Mouse (Mus musculus) frontal cortex, postnatal 36 days (tissue): ENCODE results near the gene Rasgrp1.

Experiments used
- DNase-seq, 2 experiments: peaks; one replicate each; pipeline ENCODE4 v3.0.0; 2022; ENCODE audit warnings: low spot score in 2 of 2

Rasgrp1 gene

DNA sequence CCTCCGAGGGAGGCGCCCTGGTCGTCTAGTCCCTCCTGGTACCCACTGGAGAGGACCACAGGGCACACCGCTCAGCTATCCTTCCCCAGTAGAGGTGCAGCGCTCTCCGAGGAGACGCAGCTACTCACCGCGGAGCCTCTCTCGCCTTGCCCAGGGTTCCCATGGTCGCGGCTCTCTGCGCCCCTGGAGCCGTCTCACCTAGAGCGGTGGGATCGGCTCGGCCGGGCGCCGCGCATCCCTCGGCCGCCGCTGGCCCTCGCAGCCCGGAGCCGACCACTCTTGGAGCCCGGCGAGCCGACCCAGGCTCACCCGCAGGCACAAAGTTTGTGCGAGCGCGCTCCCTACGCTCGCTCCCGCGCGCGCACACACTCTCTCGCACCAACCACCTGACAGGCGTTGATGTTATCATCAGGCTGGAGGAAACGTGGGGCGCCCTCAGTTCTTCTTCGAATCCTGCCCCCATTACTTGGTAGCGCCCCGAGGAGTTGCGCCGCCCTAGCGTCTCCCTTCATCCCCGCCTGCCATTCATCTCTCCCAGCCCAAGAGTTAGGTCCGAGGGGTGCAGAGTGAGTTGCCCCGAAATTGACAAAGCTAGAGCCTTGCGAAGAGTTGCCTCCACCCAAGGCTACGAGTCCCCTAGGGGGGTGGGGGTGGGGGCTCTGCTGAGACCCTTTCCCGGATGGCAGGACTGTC, at the start of gene Rasgrp1:
Gene Rasgrp1 (minus strand): TSS at position 455 of the 693 bp plus-strand sequence.
- DNase-seq: peak; percentile 63 to 73

DNA sequence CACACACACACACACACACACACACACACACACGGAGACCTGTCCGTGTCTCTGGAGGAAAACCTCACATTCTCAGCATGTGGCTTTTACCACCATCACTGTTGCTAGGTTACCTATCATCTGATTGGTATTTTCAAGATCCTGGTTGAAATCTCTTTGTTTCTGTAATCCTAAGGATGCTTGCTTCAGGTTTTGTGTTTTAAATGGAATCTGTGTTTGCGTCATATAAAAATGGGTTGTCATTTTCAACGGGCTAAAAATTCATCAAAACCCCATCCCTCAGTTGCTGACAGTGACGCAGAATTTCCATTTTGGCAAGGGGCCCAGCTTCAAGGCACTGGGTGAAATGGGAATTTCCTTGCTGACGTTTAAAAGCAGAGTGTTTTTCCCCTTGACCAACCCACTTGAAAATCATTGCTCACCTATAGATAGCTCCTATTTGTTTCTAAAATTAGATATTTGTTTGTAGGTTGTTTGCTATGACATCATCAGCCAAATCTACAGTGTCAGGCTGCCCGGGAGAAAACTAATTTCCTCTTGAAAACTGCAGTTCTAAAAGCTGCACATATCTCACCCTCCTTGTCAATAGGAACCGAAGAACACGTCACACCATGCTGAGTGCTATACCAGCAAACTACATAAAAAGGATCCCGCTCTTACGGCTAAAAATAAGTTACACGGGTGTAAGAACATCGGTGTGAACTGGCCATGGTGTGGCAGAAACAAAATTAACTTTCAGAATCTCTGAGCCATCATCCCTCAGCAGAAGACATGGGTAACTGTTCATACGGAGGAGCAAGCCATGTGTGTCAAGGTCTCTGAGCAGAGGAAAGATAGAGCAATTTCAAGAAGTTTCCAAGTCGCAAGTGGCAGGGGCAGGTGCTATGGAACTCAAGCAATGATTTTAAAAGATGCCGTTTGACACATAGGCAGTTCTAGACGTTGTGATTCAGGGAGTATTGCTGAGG, 47.4 kb upstream of the Rasgrp1 start:
- peak in 1 of 2 experiments; percentile 55 for DNase-seq

DNA sequence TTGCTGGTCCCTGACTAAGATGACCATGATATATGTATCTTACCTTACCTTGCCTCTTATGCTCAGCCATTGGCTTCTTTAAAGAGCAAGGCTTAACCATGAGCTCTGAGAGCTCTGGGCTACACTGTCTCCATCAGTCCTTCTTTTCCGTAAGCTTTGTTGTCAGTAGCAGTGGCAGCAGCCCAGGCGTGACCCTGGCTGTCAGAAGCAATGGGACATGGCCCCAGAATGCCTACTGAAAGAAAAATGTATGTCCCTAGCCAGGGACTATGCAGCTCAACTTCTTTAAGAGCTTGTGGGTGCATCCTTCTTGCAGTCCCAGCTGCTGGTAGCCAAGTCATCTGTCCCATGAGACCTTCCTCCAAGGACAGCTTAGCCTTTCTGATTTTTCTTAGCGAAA, 46.7 kb upstream of the Rasgrp1 start:
- DNase-seq: no peak

DNA sequence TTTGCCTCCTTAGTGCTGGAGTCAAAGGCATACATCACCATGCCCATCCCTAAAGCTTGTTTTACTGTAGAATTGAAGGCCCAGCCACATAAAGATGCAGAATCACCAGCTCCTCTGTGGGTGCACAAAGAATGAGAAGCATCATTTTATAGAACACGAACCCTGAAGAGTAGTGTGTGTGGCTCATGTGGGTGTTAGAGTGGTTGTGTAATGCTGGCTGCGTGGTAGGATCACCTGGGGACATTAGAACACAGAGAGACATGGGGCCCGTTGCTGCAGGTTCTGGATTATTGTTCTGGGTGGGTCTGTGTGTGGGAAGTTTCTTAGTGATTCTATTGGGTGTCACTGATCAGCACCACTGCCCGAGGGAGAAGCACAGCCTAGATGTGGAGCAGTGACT, 45.3 kb upstream of the Rasgrp1 start:
- DNase-seq: peak in 1 of 2 experiments; percentile 60

DNA sequence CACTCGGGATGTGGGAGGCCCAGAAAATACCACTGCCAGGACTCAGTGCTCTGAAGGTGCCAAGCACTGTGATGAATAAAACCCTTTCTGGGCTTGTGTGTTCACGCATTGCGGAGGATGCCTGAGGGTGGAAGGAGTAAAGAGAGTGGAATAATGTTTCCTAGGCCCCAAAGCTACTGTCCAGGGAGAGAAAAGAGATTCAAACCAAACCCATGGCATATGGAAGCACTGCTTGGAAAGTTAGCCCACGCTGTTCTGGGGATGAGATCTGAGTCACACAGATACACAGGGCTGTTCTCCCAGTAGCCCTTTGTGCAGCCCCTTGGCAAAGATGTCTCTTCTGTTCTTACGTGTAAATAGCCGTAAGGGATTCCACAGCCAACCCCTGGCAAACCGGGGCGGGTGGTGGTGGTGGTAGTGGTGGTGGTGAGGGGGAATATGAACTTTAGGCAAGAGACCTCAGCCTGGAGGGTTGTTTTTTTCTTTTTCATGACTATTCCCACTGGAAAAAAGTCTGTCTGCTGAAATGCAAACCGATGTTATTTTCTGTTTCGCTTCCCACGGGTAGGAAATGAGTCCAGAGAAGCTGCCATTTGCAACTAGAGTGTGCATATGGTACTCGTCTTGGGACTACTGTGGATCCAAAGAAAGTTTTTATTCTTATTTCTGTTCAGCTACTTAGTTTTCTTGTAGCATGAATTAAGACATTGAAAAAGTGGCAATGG, 44.3 kb upstream of the Rasgrp1 start:
- DNase-seq: peak; percentile 61 to 74

DNA sequence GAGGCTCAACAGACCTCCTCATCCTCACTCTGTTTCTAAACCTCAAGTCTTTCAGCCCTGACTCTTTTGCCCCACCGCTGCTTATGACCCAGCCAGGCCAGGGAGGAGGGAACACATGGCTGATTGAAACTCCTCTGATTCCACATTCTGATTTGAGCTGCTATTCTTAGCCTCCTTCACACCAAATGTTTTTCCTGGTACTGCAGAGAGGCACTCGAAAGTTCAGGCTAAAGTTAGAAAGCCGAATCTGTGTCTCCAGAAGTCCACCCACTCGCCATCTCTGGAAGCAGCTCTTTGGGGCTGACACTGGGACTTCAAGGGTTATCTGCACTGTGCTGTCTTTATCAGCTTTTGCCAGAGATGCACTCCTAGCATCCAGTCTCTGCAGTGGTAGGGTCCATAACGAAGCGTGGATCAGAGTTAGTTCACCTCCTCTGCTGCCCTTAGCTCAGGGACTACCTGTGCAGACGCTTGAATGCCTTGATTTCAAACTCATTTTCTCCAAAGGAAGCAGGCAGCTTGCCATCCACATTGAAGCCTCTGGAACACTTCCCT, 43.3 kb upstream of the Rasgrp1 start:
- DNase-seq: peak; percentile 39 to 71

DNA sequence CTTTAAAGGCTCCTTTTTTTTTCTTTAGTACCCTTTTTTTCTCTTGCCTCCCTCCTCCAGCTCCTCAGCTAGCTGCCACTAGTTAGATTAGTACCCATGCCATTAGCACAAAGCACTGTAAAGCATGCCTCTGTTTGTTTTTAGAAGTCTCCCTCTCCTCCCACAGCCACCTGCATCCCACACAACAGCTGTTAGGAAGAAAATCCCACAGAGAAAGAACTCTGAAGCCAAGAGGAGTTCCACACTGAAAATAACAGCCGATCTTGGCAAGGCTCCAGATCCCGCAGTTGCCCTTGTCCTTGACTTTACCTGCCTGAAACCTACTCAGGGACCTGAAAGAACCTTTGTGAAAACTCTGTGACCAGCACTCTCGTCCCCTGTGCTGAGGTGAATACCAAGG, 38.5 kb upstream of the Rasgrp1 start:
- DNase-seq: peak; percentile 63 to 70

DNA sequence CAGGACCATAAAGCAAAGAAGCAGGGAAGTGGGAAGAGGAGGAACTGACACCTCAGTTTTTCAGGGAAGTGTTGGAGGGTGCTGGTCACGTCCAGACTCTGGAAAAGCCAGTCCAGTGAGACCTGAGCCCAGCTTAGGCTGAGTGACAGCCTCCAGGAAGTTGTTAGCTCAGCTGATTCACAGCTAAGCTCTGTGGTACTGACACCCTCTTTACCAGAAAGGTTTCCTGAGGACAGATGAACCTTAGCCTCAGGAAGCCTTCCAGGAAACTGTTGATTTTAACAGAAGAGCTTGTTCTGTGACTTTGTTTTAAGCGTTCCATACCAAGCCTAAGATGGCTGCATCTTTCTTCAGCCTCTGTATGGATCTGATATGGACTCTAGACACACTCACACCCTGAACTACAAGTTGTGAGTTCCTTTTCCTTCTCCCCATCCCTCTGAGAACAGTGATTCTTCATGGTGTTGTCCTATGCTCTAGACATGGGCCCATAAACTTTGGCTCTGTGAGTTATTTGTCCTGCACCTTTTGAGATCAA, 31.6 kb upstream of the Rasgrp1 start:
- no peak for DNase-seq

DNA sequence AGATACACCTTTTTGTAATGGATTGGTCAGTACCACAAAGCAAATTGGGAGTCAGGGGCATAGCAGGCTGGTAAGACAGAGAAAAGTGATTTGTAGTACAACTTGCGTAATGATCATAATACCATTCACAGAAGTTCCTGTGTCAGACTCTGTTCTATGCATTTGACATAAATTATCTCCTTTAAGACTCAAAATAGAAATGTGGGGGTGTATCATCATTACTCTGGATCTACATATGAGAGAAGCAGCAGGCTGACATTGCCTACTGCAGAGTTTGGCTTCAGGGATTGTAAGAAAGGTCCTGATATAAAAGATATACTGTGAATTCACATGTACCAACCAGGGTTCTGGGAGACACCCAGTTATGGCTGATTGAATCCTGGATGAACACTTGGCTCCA, 28.9 kb upstream of the Rasgrp1 start:
- no peak for DNase-seq

DNA sequence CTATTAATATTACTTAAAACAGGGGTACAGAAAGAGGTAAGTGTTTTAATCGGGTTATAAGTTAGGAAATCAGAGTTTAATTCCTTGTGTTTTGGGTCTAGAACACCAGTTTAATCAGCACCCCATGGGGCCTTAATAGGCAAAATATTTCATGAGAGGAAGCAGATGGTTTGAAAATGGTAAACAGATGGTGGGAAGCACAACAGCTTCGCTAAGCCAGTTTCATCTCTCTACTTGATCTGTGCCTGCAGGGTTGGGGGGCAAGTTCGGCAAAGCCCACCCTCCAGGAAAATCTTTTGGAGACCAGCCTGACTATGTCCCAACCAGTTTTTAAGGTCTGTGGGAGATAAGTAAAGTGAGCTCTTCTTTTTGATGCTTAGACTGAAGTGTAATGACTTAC, 23.7 kb upstream of the Rasgrp1 start:
- DNase-seq: no peak

DNA sequence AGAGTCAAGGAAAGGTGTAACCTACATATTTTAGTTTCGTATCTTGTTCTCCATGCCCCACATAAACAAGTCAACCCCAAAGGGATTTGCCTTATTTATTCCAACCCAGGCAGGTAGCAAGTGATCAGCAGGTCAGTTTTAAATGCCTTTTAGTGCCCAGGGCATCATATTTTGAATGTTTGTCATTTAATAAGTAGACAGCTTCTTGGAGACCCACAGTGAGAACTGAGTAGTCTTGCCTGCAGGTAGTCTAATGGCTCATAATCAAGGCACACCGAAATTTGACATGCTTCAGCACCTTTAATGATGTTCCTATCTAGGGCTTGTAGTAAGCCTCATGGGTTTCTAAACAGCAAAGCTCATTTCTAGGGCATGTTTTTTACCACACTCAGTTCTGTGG, 21.3 kb upstream of the Rasgrp1 start:
- DNase-seq: no peak

DNA sequence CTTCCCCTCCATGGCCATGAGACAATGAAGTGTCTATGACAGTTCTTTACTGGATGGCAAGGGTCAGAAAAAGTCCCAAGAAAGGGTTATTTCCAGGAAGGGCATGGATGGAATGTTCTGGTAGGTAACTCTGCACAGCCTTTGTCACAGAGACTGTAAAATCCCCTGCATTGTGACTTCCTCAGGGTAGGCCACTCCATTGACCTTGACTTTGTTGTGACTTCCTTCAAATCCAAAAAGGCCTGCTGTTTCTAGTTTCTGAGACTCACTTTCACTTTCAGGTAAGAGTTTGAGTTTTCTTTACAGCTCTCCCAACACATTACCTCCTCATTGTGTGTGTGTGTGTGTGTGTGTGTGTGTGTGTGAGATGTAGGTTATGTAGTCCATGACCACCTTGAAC, 15.1 kb upstream of the Rasgrp1 start:
- no peak for DNase-seq

DNA sequence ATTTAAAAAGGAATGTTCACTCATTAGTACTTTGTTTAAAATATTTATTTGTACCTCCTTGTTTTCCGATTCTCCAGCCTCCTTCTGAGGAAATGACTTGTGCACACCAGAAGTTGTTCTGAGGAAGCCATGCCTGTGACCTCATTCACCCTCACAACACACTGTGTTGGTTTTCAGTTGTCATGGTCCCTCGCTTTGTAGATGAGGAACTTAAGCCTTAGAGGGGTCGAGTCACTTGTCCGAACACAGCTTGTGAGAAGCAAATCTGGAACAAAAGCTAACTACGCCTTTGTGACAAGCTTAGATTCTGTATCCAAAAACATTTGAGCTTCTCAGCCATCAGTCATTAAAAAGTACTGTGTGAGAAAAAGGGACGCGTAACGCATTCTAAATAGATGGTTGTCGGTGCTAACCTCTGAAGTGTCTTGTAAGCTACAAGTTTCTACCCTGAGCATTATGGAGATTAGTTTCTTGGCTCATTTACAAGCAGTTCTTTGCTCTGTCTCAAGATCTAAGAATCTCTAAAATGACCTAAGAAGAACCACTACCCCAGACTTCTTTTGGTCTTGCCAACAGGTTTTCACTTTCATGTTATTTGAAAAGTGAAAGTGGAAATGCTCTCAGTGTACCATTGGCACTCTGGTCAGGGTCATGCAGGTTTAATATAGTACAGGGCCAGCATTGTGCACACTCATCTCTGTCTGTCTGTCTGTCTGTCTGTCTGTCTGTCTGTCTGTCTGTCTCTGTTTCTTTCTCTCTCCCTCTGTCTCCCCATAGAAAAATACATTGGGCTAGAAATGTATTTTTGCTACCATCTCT, 9.7 kb upstream of the Rasgrp1 start:
- DNase-seq: no peak

DNA sequence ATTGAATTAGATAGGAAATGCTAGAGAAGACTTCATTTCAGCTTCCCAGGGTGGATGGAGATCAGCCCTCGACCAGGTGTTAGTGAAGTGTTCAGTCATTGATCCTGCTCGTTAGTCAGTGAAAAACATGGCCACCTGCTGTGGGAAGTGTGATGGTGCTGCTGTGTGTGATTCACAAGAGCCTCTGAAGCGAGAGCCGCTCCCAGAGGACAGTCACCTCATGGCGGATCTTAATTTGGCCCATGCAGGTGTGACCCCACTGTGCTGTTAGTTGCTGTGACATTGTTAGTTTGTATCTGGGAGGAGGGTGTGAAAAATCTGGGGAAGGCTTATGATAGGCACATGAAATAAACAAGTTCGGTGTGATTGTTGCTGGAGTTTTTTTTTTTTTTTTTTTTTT, 7.3 kb upstream of the Rasgrp1 start:
- DNase-seq: no peak

DNA sequence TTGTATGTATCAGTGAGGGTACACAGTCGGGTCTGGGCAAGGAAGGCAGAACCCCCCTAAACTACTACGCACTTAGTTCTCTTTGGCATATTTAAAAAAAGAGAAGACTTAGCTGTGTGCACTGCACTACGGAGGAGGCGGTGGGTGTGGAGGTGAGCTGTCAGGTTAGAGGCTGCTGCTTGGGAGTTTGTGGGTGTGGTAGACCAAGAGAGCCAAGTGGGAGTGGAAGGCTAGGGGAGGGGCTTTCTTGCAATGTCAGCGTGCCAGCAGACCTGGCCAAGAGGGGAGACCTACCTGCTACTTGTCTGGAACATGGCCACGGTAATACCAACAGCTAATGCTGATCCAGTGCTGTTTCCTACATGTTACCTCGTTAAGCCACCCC, 431 bp upstream of the Rasgrp1 start:
- DNase-seq: no peak

DNA sequence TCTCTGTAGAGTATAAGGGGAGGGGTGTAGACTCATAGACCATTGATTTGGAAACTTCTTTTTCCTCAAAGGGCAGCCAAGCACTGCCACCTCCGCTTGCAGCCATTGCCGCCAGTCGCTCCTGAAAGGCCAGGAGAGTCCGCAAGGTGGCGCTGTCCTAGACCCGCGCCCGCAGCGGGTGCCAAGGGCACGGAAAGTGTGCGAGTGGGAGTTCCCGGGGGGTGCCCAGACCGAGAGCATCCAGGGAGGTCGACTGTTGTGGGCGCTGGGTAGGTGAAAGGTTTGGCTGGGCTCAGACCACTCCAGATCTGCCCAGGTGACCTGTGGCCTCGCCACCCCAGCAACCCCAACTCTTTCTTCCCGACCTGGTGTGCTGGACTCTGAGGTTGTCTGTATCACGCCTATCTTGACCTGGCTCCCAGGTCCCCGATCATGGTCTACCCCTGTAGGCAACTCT, 683 bp downstream of the Rasgrp1 start:
- DNase-seq: peak; percentile 82 to 86

DNA sequence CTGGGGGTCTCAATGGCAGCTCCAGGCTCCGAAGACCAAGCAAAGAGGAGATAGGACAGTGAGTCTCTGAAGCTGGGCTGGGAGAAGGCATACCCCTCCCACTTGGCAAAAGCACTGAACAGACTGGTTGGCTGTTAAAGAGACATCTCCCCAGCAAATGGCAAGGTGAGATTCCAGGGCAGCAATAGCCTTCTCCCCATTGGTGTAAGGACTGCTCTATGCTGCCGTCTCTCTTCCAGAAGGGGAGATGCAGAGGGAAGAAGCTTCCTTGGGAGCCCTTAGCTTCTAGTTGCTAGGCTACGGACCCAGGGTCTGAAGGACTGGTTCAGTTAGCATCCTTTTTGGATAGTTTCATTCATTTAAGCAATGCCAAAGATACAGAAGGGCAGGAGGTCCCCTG, 4.3 kb downstream of the Rasgrp1 start:
- DNase-seq: peak in 1 of 2 experiments; percentile 54

DNA sequence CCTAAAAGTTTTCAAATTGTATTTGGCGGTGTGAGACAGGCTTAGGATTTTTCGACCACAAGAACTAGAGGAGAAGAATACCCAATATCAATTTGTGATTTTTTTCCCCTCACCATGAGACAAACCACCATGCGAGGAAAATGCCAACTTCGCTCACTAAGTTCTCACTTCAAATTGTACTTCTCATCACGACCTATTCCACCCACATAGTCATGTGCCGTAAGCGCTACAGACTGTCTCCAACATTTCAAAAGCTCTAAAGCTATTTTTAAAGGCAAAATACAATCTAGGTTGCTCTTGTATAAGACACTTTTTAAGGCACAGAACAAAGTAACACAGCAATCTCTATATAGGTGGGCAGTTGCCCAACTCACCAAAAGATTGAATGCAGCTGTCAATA, 4.9 kb downstream of the Rasgrp1 start:
- peak in 1 of 2 experiments; percentile 79 for DNase-seq

DNA sequence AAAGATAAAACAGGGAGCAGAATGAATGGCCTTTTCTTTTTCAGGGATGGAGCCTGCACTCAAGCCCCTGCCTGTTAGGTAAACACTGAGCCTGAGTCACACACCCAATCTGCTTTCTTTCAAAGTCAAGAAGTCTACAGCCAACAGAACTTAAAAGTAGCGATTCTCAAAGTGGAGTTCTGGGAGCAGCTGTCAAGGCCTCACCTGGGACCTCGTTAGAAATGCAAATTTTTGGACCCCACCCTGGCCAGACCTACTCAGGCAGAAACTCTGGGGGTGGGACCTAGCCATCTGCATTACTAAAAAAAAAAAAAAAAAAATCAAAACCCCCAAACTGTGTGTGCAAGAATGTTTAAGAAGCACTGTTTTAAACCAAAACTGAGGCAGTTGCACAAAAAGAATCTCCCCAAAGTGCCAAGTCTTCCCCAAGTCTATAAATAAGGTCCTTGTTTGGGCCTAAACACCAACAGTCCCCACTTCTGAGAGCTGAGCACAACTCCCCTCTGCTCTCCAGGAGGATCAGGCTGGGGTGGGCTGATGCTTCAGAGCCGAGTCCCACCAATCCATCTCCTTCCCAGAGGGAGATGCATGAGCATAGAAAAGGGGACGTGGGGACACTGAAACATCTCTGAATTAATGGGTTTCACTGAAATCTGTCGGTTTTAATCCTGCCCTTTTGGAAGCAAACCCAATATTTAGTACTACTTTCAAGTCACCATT, 5.7 kb downstream of the Rasgrp1 start:
- DNase-seq: no peak

DNA sequence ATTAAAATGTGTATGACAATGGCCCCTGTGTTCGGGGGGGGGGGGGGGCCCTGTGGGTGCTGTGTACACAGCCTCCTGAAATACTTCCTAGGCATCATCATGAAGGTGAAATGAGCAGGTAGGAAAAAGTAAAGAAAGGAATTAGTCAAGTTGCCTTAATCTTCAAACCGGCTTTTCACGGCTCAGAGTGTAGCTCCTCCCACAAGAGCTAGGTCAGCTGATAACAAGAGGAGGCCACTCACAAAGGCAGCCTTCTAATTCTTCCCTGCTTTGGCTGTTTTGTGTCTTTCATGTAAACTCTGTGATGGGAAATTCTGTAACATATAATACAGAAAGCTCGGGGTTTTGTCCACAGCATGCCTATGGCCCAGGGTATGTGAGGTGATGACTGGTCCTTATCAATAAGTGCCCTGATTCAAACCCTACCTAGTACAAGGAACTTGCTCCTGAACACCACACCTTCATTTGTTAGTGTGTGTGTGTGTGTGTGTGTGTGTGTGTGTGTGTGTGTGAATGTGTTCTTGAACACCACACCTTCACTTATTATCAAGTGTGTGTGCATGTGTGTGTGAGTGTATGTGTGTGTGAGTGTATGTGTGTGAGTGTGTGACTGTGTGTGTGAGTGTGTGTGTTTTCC, 7.1 kb downstream of the Rasgrp1 start:
- DNase-seq: no peak
